In genomic region chr9:96938887-96939286, GRCm38 (mm10) we compare ENCODE assay signal across 21 mouse cellular contexts. TPM values are rescaled to one million over a fixed set of nuclear protein-coding genes. Genes with fewer than 3 reads are reported as not detected.
A peak's percentile ranks its signal among the peaks of the same experiment; 100 is the strongest.
DNase-seq lines count a peak whose midpoint lies in the region; ATAC-seq and TF ChIP-seq lines count a peak whose summit lies in the region.
"Had no signal": no experiment of that assay in that cellular context is flagged by ENCODE, and none has a peak within 500 bp of the region (broad histone marks: within the 10 kb centered on the region; RNA-seq: fewer than 3 reads in every experiment).

No protein-coding gene starts in this region.

- no peaks in the 10 kb centered on the region for H3K4me1 ChIP-seq in midbrain, embryonic 11.5 days (ENCODE audit: control insufficient read depth, insufficient read depth, low read length)
- no peaks in the 10 kb centered on the region for H3K4me1 ChIP-seq in midbrain, postnatal 0 days (ENCODE audit: insufficient read depth, low read length)
- H3K4me1 ChIP-seq in hindbrain, postnatal 0 days (ENCODE audit: insufficient read depth, low read length): no peaks in the 10 kb centered on the region
- H3K4me1 ChIP-seq in neural tube, embryonic 14.5 days (ENCODE audit: control insufficient read depth, insufficient read depth, low read length): peaks cover 13% of the 10 kb centered on the region
- H3K4me1 ChIP-seq: embryonic facial prominence, embryonic 15.5 days; forebrain, embryonic 13.5 days; heart, embryonic 13.5 days; limb, embryonic 15.5 days had no signal

- H3K9me3 ChIP-seq in midbrain, embryonic 11.5 days (ENCODE audit: control insufficient read depth, low read length): no peaks in the 10 kb centered on the region
- no peaks in the 10 kb centered on the region for H3K9me3 ChIP-seq in midbrain, postnatal 0 days (ENCODE audit: low read length)
- H3K9me3 ChIP-seq in hindbrain, postnatal 0 days (ENCODE audit: low read length): no peaks in the 10 kb centered on the region
- H3K9me3 ChIP-seq in neural tube, embryonic 14.5 days (ENCODE audit: control insufficient read depth, low read length): no peaks in the 10 kb centered on the region
- H3K9me3 ChIP-seq: embryonic facial prominence, embryonic 15.5 days; forebrain, embryonic 13.5 days; limb, embryonic 15.5 days had no signal

- peaks cover 22% of the 10 kb centered on the region for H3K36me3 ChIP-seq in midbrain, embryonic 11.5 days (ENCODE audit: control insufficient read depth, insufficient read depth, low read length)
- peaks cover 9% of the 10 kb centered on the region for H3K36me3 ChIP-seq in midbrain, postnatal 0 days (ENCODE audit: insufficient read depth, low read length)
- no peaks in the 10 kb centered on the region for H3K36me3 ChIP-seq in hindbrain, postnatal 0 days (ENCODE audit: insufficient read depth, low read length)
- 0 out of 2 replicates have a peak, but pooled peaks cover 3% of the 10 kb centered on the region for H3K36me3 ChIP-seq in neural tube, embryonic 14.5 days (ENCODE audit: control insufficient read depth, insufficient read depth, low read length)
- H3K36me3 ChIP-seq: embryonic facial prominence, embryonic 15.5 days had no signal

- no peak for DNase-seq in midbrain, embryonic 11.5 days (ENCODE audit: low spot score, missing footprints)
- DNase-seq in midbrain, postnatal 0 days (ENCODE audit: low spot score): no peak
- peak; percentile 68 for DNase-seq in gonadal fat pad, adult 2 months (ENCODE audit: low read depth)
- peak; percentile 41 for DNase-seq in hindbrain, postnatal 0 days (ENCODE audit: low spot score)
- no peak for DNase-seq in layer of hippocampus, adult 9-10 months (ENCODE audit: low spot score)
- DNase-seq: adrenal gland, postnatal 10 days; B cell, adult 2 months; cerebellum, adult 9-10 months; heart, postnatal 36 days; kidney, postnatal 10 days; liver, postnatal 0 days; lung, postnatal 36 days; thymus, adult 18-20 months had no signal

- ATAC-seq in midbrain, embryonic 11.5 days (ENCODE audit: low FRiP score): 0 out of 2 replicates have a peak, but pooled peaks have one; percentile 34
- no peak for ATAC-seq in midbrain, postnatal 0 days (ENCODE audit: low FRiP score)
- ATAC-seq in hindbrain, postnatal 0 days: peak; percentile 47; the same call in 1 of the 2 replicates
- peak; percentile 89 for ATAC-seq in neural tube, embryonic 14.5 days (ENCODE audit: low read depth)
- no peak for ATAC-seq in frontal cortex, adult (ENCODE audit: low TSS enrichment)
- ATAC-seq: forebrain, embryonic 13.5 days; intestine, embryonic 16.5 days; liver, postnatal 0 days had no signal

- no peak overlapping the region for H3K4me3 ChIP-seq in midbrain, embryonic 11.5 days (ENCODE audit: low read depth, low read length)
- no peak overlapping the region for H3K4me3 ChIP-seq in midbrain, postnatal 0 days (ENCODE audit: low read depth, low read length)
- H3K4me3 ChIP-seq in hindbrain, postnatal 0 days (ENCODE audit: low read length): no peak overlapping the region
- no peak overlapping the region for H3K4me3 ChIP-seq in neural tube, embryonic 14.5 days (ENCODE audit: low read depth, low read length)
- H3K4me3 ChIP-seq: embryonic facial prominence, embryonic 15.5 days; forebrain, embryonic 13.5 days; heart, embryonic 13.5 days; layer of hippocampus, adult 2 months; limb, embryonic 15.5 days had no signal

- H3K27ac ChIP-seq in midbrain, embryonic 11.5 days (ENCODE audit: low read depth, low read length): no peak overlapping the region
- H3K27ac ChIP-seq in midbrain, postnatal 0 days (ENCODE audit: low read depth, low read length): no peak overlapping the region
- H3K27ac ChIP-seq in hindbrain, postnatal 0 days: no peak overlapping the region
- peak overlapping the region; percentile 52 for H3K27ac ChIP-seq in neural tube, embryonic 14.5 days (ENCODE audit: low read depth, low read length)
- H3K27ac ChIP-seq: embryonic facial prominence, embryonic 15.5 days; forebrain, embryonic 13.5 days; heart, embryonic 13.5 days; layer of hippocampus, adult 2 months; limb, embryonic 15.5 days had no signal

- no peaks in the 10 kb centered on the region for H3K27me3 ChIP-seq in midbrain, embryonic 11.5 days (ENCODE audit: control insufficient read depth, insufficient read depth, low read length)
- H3K27me3 ChIP-seq in midbrain, postnatal 0 days (ENCODE audit: insufficient read depth, low read length): no peaks in the 10 kb centered on the region
- no peaks in the 10 kb centered on the region for H3K27me3 ChIP-seq in hindbrain, postnatal 0 days (ENCODE audit: insufficient read depth, low read length)
- H3K27me3 ChIP-seq in neural tube, embryonic 14.5 days (ENCODE audit: control insufficient read depth, insufficient read depth, low read length): no peaks in the 10 kb centered on the region
- H3K27me3 ChIP-seq: embryonic facial prominence, embryonic 15.5 days; forebrain, embryonic 13.5 days; limb, embryonic 15.5 days had no signal

- no peak overlapping the region for H3K9ac ChIP-seq in midbrain, embryonic 11.5 days (ENCODE audit: low read length)
- H3K9ac ChIP-seq in midbrain, postnatal 0 days (replicated peaks; ENCODE audit: low read length, poor library complexity, severe bottlenecking): no peak overlapping the region
- no peak overlapping the region for H3K9ac ChIP-seq in hindbrain, postnatal 0 days (replicated peaks; ENCODE audit: low read length)
- H3K9ac ChIP-seq in neural tube, embryonic 14.5 days (replicated peaks; ENCODE audit: low read depth, low read length): no peak overlapping the region
- H3K9ac ChIP-seq: embryonic facial prominence, embryonic 15.5 days; forebrain, embryonic 13.5 days; heart, embryonic 13.5 days; limb, embryonic 15.5 days; liver, postnatal 0 days had no signal

- no peak for TF ChIP-seq CTCF in midbrain, postnatal 0 days (IDR thresholded peaks at IDR 0.05)
- TF ChIP-seq CTCF in hindbrain, postnatal 0 days (IDR thresholded peaks at IDR 0.05; ENCODE audit: low read depth): no peak

- no peak overlapping the region for H3K4me2 ChIP-seq in midbrain, embryonic 11.5 days
- H3K4me2 ChIP-seq in midbrain, postnatal 0 days (ENCODE audit: low read depth, low read length, poor library complexity, severe bottlenecking): no peak overlapping the region
- H3K4me2 ChIP-seq in hindbrain, postnatal 0 days (ENCODE audit: low read depth, low read length): no peak overlapping the region
- no peak overlapping the region for H3K4me2 ChIP-seq in neural tube, embryonic 14.5 days (ENCODE audit: low read depth, low read length)
- H3K4me2 ChIP-seq: embryonic facial prominence, embryonic 15.5 days; forebrain, embryonic 13.5 days; heart, embryonic 13.5 days; limb, embryonic 15.5 days had no signal

- WGBS in midbrain, embryonic 11.5 days: 86% methylated on average over 5 of the region's 5 CpGs
- WGBS in midbrain, postnatal 0 days: 55% methylated on average over 5 of the region's 5 CpGs
- WGBS in hindbrain, postnatal 0 days: 66% methylated on average over 5 of the region's 5 CpGs
- WGBS in neural tube, embryonic 14.5 days: 37% methylated on average over 5 of the region's 5 CpGs

RNA-seq across cellular contexts. Expression of gene Pxylp1, which starts 46.4 kb away (rescaled TPM):
- polyA plus RNA-seq in midbrain, embryonic 11.5 days (2014; fragmentation: Nextera tagmentation; extraction: Ambion mirVana): 63.8 and 71.8 TPM in 2 replicates
- total RNA-seq in midbrain, postnatal 0 days (2014; rRNA removed): 27.0 and 42.3 TPM in 2 replicates
- 23.5 and 24.6 TPM in 2 replicates for polyA plus RNA-seq in midbrain, postnatal 0 days (2015; fragmentation: Nextera tagmentation; extraction: Ambion mirVana)
- polyA plus RNA-seq in gonadal fat pad, adult 2 months (2012; rRNA removed): 15.7 and 16.8 TPM in 2 replicates
- 24.1 and 28.9 TPM in 2 replicates for total RNA-seq in hindbrain, postnatal 0 days (2014; rRNA removed)
- polyA plus RNA-seq in hindbrain, postnatal 0 days (2015; fragmentation: Nextera tagmentation; extraction: Ambion mirVana): 23.2 and 23.4 TPM in 2 replicates
- polyA plus RNA-seq in neural tube, embryonic 14.5 days (2014; fragmentation: Nextera tagmentation; extraction: Ambion mirVana): 29.5 and 30.3 TPM in 2 replicates

Comparison
In these comparisons a context has a peak if more than half of its experiments do, and no peak if none do; other contexts are left out.
1. ATAC-seq: peak in midbrain, embryonic 11.5 days (single experiment), hindbrain, postnatal 0 days (single experiment) and neural tube, embryonic 14.5 days (single experiment); none in midbrain, postnatal 0 days (single experiment) and frontal cortex, adult (single experiment).
2. DNase-seq: peak in gonadal fat pad, adult 2 months (single experiment) and hindbrain, postnatal 0 days (single experiment); none in midbrain, embryonic 11.5 days (single experiment), midbrain, postnatal 0 days (single experiment) and layer of hippocampus, adult 9-10 months (single experiment).